Mouse (Mus musculus): ENCODE results near the gene Usp50. TPM values are rescaled to one million over a fixed set of nuclear protein-coding genes. Genes with fewer than 3 reads are reported as not detected.
A peak's percentile ranks its signal among the peaks of the same experiment; 100 is the strongest.

Gene Usp50
- 2.5 and 2.6 TPM in 2 replicates for polyA plus RNA-seq (2015; fragmentation: Nextera tagmentation; extraction: Ambion mirVana)

DNA sequence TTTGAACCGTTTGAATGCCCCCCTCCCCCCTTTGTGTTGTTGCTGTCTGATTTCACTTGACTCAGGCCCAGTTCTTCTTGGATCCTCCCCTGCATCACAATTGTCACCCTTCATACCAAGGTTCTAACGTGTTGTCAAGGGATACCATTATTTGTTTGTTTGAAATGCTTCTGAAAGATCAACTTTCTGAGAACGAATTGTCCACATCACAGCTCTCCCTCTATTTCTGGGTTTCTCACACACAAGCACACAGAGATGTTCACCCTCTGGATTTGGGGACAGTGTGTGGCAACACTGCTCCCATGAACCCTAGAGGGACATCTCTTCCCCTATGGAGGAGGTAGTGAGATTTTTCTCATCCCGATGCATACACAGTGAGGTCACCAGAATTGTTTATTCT lies at the start of gene Usp50:
Usp50 (minus strand) TSS at position 101 of the 400 bp plus-strand sequence.
- H3K4me2 ChIP-seq (ENCODE audit: low read depth, low read length) = no peak within 1 kb of the TSS
- WGBS = 61% methylated on average over 4 of the region's 4 CpGs
- no peak for ATAC-seq (ENCODE audit: insufficient read depth, low FRiP score)
- H3K9me3 ChIP-seq (replicated peaks; ENCODE audit: control insufficient read depth, low read length) = no peaks in the 10 kb centered on the region
- H3K4me1 ChIP-seq (ENCODE audit: control insufficient read depth, insufficient read depth, low read length) = peaks cover 9% of the 10 kb centered on the region
- no peaks in the 10 kb centered on the region for H3K36me3 ChIP-seq (ENCODE audit: control insufficient read depth, insufficient read depth, low read length)
- H3K27me3 ChIP-seq (ENCODE audit: control insufficient read depth, insufficient read depth, low read length) = no peaks in the 10 kb centered on the region
- H3K9ac ChIP-seq (ENCODE audit: low read length) = no peak within 1 kb of the TSS
- no peak within 1 kb of the TSS for H3K4me3 ChIP-seq (replicated peaks; ENCODE audit: low read length)
- H3K27ac ChIP-seq (ENCODE audit: low read length) = no peak within 1 kb of the TSS

DNA sequence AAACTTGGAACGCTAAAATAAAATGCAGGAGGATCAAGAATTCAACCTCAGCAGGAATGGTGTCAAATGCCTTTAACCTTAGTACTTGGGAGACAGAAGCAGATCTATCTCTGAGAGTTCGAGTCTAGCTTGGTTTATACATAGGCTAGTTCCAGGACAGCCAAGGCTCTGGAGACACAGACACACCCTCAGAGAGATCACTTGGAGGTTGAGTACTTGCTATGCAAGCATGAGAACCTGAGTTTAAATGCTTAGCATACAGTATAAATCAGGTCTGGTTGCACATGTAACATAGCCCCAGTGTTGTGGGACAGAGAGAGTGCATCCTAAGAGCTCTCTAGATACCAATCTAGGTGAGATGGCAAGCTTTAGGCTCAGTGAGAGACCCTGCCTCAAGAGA lies 34.1 kb upstream of the Usp50 start:
- Histone ChIP-seq H3K9ac (ENCODE audit: low read length) (no peak overlapping the region), H3K4me3 (replicated peaks; ENCODE audit: low read length) (no peak overlapping the region), H3K4me1 (ENCODE audit: control insufficient read depth, insufficient read depth, low read length) (no peaks in the 10 kb centered on the region), H3K36me3 (ENCODE audit: control insufficient read depth, insufficient read depth, low read length) (peaks cover 7% of the 10 kb centered on the region; the same call in 1 of the 2 replicates), H3K4me2 (ENCODE audit: low read depth, low read length) (no peak overlapping the region), H3K9me3 (replicated peaks; ENCODE audit: control insufficient read depth, low read length) (no peaks in the 10 kb centered on the region), H3K27me3 (ENCODE audit: control insufficient read depth, insufficient read depth, low read length) (no peaks in the 10 kb centered on the region), H3K27ac (ENCODE audit: low read length) (no peak overlapping the region)
- no peak for ATAC-seq (ENCODE audit: insufficient read depth, low FRiP score)
- 80% methylated on average over 2 of the region's 2 CpGs for WGBS

DNA sequence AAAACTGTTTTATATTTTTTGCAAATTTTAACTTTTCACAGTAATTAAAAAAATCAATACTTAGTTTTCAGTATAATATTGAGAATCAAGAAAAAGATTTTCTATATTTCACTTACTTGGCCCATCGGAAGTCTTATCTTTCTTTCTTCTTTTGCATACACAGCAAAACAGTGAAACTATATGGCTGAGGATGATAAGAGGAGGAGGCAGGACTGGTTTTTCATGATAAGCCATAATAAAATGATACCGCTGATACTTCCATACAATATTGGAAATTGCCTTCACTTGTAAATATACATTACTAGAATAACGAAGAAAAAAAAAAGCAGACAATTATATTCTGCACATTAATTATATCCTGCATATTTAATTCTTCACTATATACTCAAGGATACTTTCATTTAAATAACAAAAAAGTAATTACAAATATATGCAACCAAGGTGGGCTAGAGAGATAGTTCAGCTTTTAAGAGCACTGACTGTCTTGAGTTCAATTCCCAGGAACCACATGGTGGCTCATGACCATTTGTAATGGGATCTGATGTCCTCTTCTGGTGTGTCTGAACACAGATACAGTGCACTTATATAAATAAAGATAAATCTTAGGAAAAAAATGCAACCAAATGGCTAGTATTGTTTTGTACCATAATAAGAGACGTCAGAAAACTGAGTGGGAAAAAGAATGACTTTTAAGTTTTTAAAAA lies 33.5 kb upstream of the Usp50 start:
- Histone ChIP-seq H3K9me3 (replicated peaks; ENCODE audit: control insufficient read depth, low read length) (no peaks in the 10 kb centered on the region), H3K4me3 (replicated peaks; ENCODE audit: low read length) (no peak overlapping the region), H3K4me2 (ENCODE audit: low read depth, low read length) (no peak overlapping the region), H3K36me3 (ENCODE audit: control insufficient read depth, insufficient read depth, low read length) (peaks cover 9% of the 10 kb centered on the region), H3K9ac (ENCODE audit: low read length) (no peak overlapping the region), H3K27me3 (ENCODE audit: control insufficient read depth, insufficient read depth, low read length) (no peaks in the 10 kb centered on the region), H3K27ac (ENCODE audit: low read length) (no peak overlapping the region), H3K4me1 (ENCODE audit: control insufficient read depth, insufficient read depth, low read length) (no peaks in the 10 kb centered on the region)
- 85% methylated on average over 4 of the region's 4 CpGs for WGBS
- ATAC-seq (ENCODE audit: insufficient read depth, low FRiP score) = no peak

DNA sequence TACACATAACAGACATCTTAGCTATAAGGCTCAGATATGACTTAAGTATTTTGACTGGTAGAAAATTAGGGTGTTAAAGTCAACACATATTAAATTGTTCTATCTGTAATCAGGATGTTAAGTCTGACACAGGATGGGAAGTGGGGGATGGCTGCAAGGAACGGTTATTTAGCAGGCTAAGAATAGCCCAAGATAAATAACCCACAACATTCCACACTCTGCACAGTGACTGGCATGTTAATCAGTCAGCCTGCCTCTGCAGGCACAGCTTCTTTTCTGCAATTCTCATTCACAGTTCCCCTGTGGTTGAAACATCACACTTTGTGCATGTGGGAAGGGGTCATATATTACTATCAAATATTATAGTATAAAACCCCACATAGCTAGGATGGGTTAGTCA lies 32.6 kb upstream of the Usp50 start:
- Histone ChIP-seq H3K9ac (ENCODE audit: low read length) (no peak overlapping the region), H3K27ac (ENCODE audit: low read length) (no peak overlapping the region), H3K36me3 (ENCODE audit: control insufficient read depth, insufficient read depth, low read length) (peaks cover 12% of the 10 kb centered on the region), H3K4me2 (ENCODE audit: low read depth, low read length) (no peak overlapping the region), H3K4me3 (replicated peaks; ENCODE audit: low read length) (no peak overlapping the region), H3K4me1 (ENCODE audit: control insufficient read depth, insufficient read depth, low read length) (no peaks in the 10 kb centered on the region), H3K27me3 (ENCODE audit: control insufficient read depth, insufficient read depth, low read length) (no peaks in the 10 kb centered on the region), H3K9me3 (replicated peaks; ENCODE audit: control insufficient read depth, low read length) (no peaks in the 10 kb centered on the region)
- 27% methylated on average over 1 of the region's 1 CpGs for WGBS
- ATAC-seq (ENCODE audit: insufficient read depth, low FRiP score) = no peak

DNA sequence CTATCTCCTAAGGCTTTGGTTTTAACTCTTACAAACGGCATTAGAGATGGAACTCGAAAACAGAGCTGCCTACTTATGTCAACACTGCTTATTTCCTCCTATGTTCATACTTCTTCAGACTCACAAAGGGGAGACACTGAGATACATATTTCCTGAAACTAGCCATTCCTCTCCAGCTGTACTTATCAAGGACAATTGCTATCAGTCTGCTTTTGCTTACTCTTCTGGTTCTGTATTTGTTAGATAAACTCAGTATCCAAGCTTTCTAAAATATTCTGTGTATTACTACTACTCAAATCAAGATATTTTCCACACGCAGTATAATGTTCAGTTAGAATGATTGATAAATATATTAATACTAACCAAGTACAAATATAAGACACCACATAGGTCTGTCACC lies 18.7 kb upstream of the Usp50 start:
- 87% methylated on average over 3 of the region's 3 CpGs for whole genome bisulfite sequencing
- H3K27me3 ChIP-seq (ENCODE audit: control insufficient read depth, insufficient read depth, low read length) = no peaks in the 10 kb centered on the region
- no peak overlapping the region for H3K4me3 ChIP-seq (replicated peaks; ENCODE audit: low read length)
- no peak overlapping the region for H3K4me2 ChIP-seq (ENCODE audit: low read depth, low read length)
- H3K9me3 ChIP-seq (replicated peaks; ENCODE audit: control insufficient read depth, low read length) = no peaks in the 10 kb centered on the region
- H3K4me1 ChIP-seq (ENCODE audit: control insufficient read depth, insufficient read depth, low read length) = no peaks in the 10 kb centered on the region
- no peak for ATAC-seq (ENCODE audit: insufficient read depth, low FRiP score)
- H3K27ac ChIP-seq (ENCODE audit: low read length) = no peak overlapping the region
- H3K36me3 ChIP-seq (ENCODE audit: control insufficient read depth, insufficient read depth, low read length) = peaks cover 8% of the 10 kb centered on the region; the same call in 1 of the 2 replicates
- H3K9ac ChIP-seq (ENCODE audit: low read length) = no peak overlapping the region

DNA sequence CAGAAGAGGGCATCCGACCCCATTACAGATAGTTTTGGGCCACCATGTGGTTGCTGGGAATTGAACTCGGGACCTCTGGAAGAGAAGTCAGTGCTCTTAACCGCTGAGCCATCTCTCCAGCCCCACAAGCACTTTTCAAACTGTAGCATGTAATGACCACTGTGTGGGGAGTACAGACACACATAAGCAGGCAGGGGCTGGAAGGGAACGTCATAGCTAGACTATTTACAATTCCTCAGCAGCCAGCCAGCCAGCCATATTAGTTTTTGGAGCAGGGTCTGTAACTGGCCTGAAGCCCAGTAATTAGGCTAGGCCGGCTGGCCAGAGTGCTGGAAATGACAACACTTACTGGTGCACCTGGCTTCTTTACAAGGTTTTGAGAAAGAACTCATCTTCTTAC lies 15.2 kb upstream of the Usp50 start:
- no peaks in the 10 kb centered on the region for H3K4me1 ChIP-seq (ENCODE audit: control insufficient read depth, insufficient read depth, low read length)
- peak; percentile 64; the same call in 1 of the 2 replicates for ATAC-seq (ENCODE audit: insufficient read depth, low FRiP score)
- H3K4me2 ChIP-seq (ENCODE audit: low read depth, low read length) = no peak overlapping the region
- H3K27ac ChIP-seq (ENCODE audit: low read length) = no peak overlapping the region
- 67% methylated on average over 5 of the region's 5 CpGs for WGBS
- peaks cover 11% of the 10 kb centered on the region for H3K36me3 ChIP-seq (ENCODE audit: control insufficient read depth, insufficient read depth, low read length)
- no peak overlapping the region for H3K9ac ChIP-seq (ENCODE audit: low read length)
- no peak overlapping the region for H3K4me3 ChIP-seq (replicated peaks; ENCODE audit: low read length)
- no peaks in the 10 kb centered on the region for H3K9me3 ChIP-seq (replicated peaks; ENCODE audit: control insufficient read depth, low read length)
- no peaks in the 10 kb centered on the region for H3K27me3 ChIP-seq (ENCODE audit: control insufficient read depth, insufficient read depth, low read length)

DNA sequence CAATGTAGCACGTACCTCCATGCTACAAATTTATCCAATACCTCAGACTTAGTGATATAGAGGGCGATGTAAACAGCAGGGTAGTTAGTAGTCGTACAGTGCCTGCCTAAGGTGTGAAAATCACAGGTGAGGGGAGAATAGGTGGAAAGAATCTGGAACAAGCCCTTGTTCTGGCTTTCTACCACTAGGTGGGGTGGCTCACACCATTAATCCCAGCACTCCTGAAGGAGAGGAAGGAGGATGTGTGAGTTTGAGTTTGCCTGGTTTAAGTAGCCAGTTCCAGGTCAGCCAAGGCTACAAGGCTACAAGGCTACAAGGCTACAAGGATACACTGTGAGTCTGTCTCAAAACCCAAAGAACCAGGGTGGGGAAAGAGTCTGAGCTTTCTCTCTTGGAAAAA lies 12.4 kb upstream of the Usp50 start:
- WGBS = 80% methylated on average over 3 of the region's 3 CpGs
- H3K27me3 ChIP-seq (ENCODE audit: control insufficient read depth, insufficient read depth, low read length) = no peaks in the 10 kb centered on the region
- no peak overlapping the region for H3K9ac ChIP-seq (ENCODE audit: low read length)
- ATAC-seq (ENCODE audit: insufficient read depth, low FRiP score) = no peak
- H3K9me3 ChIP-seq (replicated peaks; ENCODE audit: control insufficient read depth, low read length) = no peaks in the 10 kb centered on the region
- H3K27ac ChIP-seq (ENCODE audit: low read length) = no peak overlapping the region
- H3K36me3 ChIP-seq (ENCODE audit: control insufficient read depth, insufficient read depth, low read length) = peaks cover 10% of the 10 kb centered on the region
- no peak overlapping the region for H3K4me3 ChIP-seq (replicated peaks; ENCODE audit: low read length)
- H3K4me2 ChIP-seq (ENCODE audit: low read depth, low read length) = no peak overlapping the region
- H3K4me1 ChIP-seq (ENCODE audit: control insufficient read depth, insufficient read depth, low read length) = no peaks in the 10 kb centered on the region

DNA sequence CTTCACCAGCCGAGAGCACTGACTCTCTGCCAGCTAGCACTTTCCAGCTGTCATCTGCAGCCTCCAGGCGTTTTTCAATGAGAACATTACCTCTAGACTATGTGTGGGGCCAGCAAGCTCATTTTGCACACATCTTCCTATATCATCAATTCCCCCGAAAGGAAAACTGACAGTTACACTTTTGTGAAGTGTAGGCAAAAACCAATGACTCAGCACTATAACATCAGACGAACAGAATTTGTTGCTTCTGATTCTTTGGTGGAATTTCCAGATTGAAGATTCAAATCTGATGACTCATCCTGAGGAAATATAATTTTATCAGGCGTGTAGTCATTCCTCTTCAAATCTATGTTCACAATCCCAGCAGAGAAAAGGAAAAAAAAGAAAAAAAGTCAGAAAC lies 9.3 kb upstream of the Usp50 start:
- peaks cover 5% of the 10 kb centered on the region for H3K4me1 ChIP-seq (ENCODE audit: control insufficient read depth, insufficient read depth, low read length)
- no peaks in the 10 kb centered on the region for H3K27me3 ChIP-seq (ENCODE audit: control insufficient read depth, insufficient read depth, low read length)
- H3K9ac ChIP-seq (ENCODE audit: low read length) = no peak overlapping the region
- no peak overlapping the region for H3K4me2 ChIP-seq (ENCODE audit: low read depth, low read length)
- no peaks in the 10 kb centered on the region for H3K9me3 ChIP-seq (replicated peaks; ENCODE audit: control insufficient read depth, low read length)
- H3K4me3 ChIP-seq (replicated peaks; ENCODE audit: low read length) = no peak overlapping the region
- ATAC-seq (ENCODE audit: insufficient read depth, low FRiP score) = no peak
- H3K36me3 ChIP-seq (ENCODE audit: control insufficient read depth, insufficient read depth, low read length) = peaks cover 12% of the 10 kb centered on the region
- WGBS = 76% methylated on average over 5 of the region's 5 CpGs
- no peak overlapping the region for H3K27ac ChIP-seq (ENCODE audit: low read length)

DNA sequence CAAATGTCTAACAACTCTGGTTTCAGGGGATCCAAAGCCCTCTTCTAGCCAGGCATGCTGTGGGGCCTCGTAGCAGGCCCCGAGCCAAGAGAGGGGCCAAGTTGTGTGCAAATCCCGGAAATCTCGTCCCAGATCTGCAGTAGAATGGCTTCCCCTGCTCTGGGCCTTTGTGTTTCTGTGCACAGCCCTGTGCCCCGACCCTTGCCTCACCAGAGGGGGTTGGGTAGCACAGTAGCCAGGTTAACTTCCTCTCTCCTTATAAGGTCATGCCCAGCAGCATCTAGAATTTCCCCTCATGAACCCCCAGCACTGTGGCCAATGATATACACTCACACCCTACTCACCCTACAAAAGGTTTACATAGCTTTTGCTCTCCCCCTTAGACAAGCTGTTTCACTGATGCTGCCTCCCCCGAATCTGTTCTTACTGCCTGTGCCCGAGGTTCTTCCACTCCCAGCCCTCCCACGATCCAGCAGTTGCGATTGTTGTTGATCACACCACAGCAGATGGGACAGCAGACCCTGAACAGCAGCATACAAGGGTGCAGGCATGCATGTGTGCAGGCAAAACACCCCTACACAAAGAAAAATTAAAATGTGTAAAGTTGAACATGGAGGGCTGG lies 4.6 kb upstream of the Usp50 start:
- Histone ChIP-seq H3K27ac (ENCODE audit: low read length) (peak overlapping the region; percentile 44; the same call in 1 of the 2 replicates), H3K27me3 (ENCODE audit: control insufficient read depth, insufficient read depth, low read length) (no peaks in the 10 kb centered on the region), H3K4me3 (replicated peaks; ENCODE audit: low read length) (no peak overlapping the region), H3K36me3 (ENCODE audit: control insufficient read depth, insufficient read depth, low read length) (0 out of 2 replicates have a peak, but pooled peaks cover 2% of the 10 kb centered on the region), H3K4me2 (ENCODE audit: low read depth, low read length) (no peak overlapping the region), H3K9ac (ENCODE audit: low read length) (no peak overlapping the region), H3K4me1 (ENCODE audit: control insufficient read depth, insufficient read depth, low read length) (peaks cover 9% of the 10 kb centered on the region), H3K9me3 (replicated peaks; ENCODE audit: control insufficient read depth, low read length) (no peaks in the 10 kb centered on the region)
- ATAC-seq (ENCODE audit: insufficient read depth, low FRiP score) = peak; percentile 71
- WGBS = 31% methylated on average over 9 of the region's 9 CpGs

All from stomach, embryonic 16.5 days (tissue).